Mouse (Mus musculus): ENCODE data around the gene Fnbp1l.

- TF ChIP-seq CTCF (IDR thresholded peaks at IDR 0.05; ENCODE audit: control insufficient read depth, insufficient read depth, low read length) (no peak), POLR2A (IDR thresholded peaks at IDR 0.05; ENCODE audit: borderline replicate concordance, control insufficient read depth, low read depth, low read length) (no peak)
Measured at GRCm38 (mm10) chr3:122512725-122513375, 106.7 kb downstream of the Fnbp1l start.

Measured in bone marrow, adult 2 months (tissue).